Mouse (Mus musculus) megakaryocyte, embryonic 14.5 days (primary cell): ENCODE data around the gene Gfi1b.

Experiments used
- FLI1 ChIP-seq: IDR thresholded peaks from 2 replicates; pipeline ENCODE4 v1.6.1; 2012; ENCODE audit warnings: low read length, inconsistent platforms, mixed read lengths
- GATA1 ChIP-seq: IDR thresholded peaks from 3 replicates; pipeline ENCODE4 v1.6.1; 2012; ENCODE audit warnings: mixed read lengths, low read length, inconsistent platforms, borderline replicate concordance

DNA sequence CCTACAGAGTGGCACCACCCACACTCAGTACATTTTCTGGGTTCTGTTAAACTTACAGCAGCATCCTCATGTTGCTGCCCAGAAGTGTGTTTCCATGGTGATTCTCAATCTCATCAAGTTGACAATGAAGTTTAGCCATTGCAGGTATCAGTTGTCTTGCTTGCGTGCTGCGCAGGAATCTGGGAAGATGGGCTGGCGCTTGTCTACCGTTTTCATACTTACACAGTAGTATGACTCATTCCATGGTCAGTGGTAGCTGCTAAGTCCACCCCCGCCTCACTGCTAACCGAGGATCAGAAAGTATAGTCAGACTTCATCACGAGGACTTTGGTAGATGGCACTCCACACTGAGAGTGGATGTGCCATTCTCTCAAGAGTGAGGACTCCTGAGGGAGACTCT, 31.6 kb upstream of the Gfi1b start:
- no peak for TF ChIP-seq GATA1
- TF ChIP-seq FLI1: no peak
